Mouse (Mus musculus): Measurements from ENCODE around the gene Icam1. TPM values are rescaled to one million over a fixed set of nuclear protein-coding genes. Genes with fewer than 3 reads are reported as not detected.
A peak's percentile ranks its signal among the peaks of the same experiment; 100 is the strongest.

The Icam1 gene
- polyA plus RNA-seq, 1 experiment: 3.6 TPM

- Histone ChIP-seq H3K27ac (ENCODE audit: insufficient read depth, low read length) (no peak overlapping the region), H3K4me1 (ENCODE audit: control insufficient read depth, insufficient read depth, low read length) (no peaks in the 10 kb centered on the region), H3K4me3 (ENCODE audit: insufficient read depth, low read length) (peak overlapping the region; percentile 16)
- TF ChIP-seq CTCF (IDR thresholded peaks at IDR 0.05; ENCODE audit: extremely low read depth, insufficient read depth, low read length) (no peak), POLR2A (IDR thresholded peaks at IDR 0.05; ENCODE audit: extremely low read depth, insufficient read depth, low read length) (no peak)
Measured at GRCm38 (mm10) chr9:21016331-21017176, 769 bp downstream of the Icam1 start.

- H3K4me1 ChIP-seq (ENCODE audit: control insufficient read depth, insufficient read depth, low read length): no peaks in the 10 kb centered on the region
- no peak overlapping the region for H3K4me3 ChIP-seq (ENCODE audit: insufficient read depth, low read length)
- H3K27ac ChIP-seq (ENCODE audit: insufficient read depth, low read length): no peak overlapping the region
- no peak for TF ChIP-seq CTCF (IDR thresholded peaks at IDR 0.05; ENCODE audit: extremely low read depth, insufficient read depth, low read length)
- no peak for TF ChIP-seq POLR2A (IDR thresholded peaks at IDR 0.05; ENCODE audit: extremely low read depth, insufficient read depth, low read length)
Measured at GRCm38 (mm10) chr9:21017177-21017575, 1.4 kb downstream of the Icam1 start.

GRCm38 (mm10) chr9:21018600-21018999 lies 2.8 kb downstream of the Icam1 start:
- TF ChIP-seq CTCF (IDR thresholded peaks at IDR 0.05; ENCODE audit: extremely low read depth, insufficient read depth, low read length) (no peak), POLR2A (IDR thresholded peaks at IDR 0.05; ENCODE audit: extremely low read depth, insufficient read depth, low read length) (no peak)
- Histone ChIP-seq H3K27ac (ENCODE audit: insufficient read depth, low read length) (no peak overlapping the region), H3K4me1 (ENCODE audit: control insufficient read depth, insufficient read depth, low read length) (no peaks in the 10 kb centered on the region), H3K4me3 (ENCODE audit: insufficient read depth, low read length) (no peak overlapping the region)

GRCm38 (mm10) chr9:21021363-21021762 lies 5.6 kb downstream of the Icam1 start:
- Histone ChIP-seq H3K4me1 (ENCODE audit: control insufficient read depth, insufficient read depth, low read length) (no peaks in the 10 kb centered on the region), H3K27ac (ENCODE audit: insufficient read depth, low read length) (no peak overlapping the region), H3K4me3 (ENCODE audit: insufficient read depth, low read length) (no peak overlapping the region)
- no peak for TF ChIP-seq CTCF (IDR thresholded peaks at IDR 0.05; ENCODE audit: extremely low read depth, insufficient read depth, low read length)
- TF ChIP-seq POLR2A (IDR thresholded peaks at IDR 0.05; ENCODE audit: extremely low read depth, insufficient read depth, low read length): no peak

- TF ChIP-seq POLR2A (IDR thresholded peaks at IDR 0.05; ENCODE audit: extremely low read depth, insufficient read depth, low read length) (no peak), CTCF (IDR thresholded peaks at IDR 0.05; ENCODE audit: extremely low read depth, insufficient read depth, low read length) (no peak)
- Histone ChIP-seq H3K4me1 (ENCODE audit: control insufficient read depth, insufficient read depth, low read length) (no peaks in the 10 kb centered on the region), H3K27ac (ENCODE audit: insufficient read depth, low read length) (no peak overlapping the region), H3K4me3 (ENCODE audit: insufficient read depth, low read length) (no peak overlapping the region)
Measured at GRCm38 (mm10) chr9:21022288-21022687, 6.5 kb downstream of the Icam1 start.

GRCm38 (mm10) chr9:21022726-21023125 lies 6.9 kb downstream of the Icam1 start:
- H3K4me1 ChIP-seq (ENCODE audit: control insufficient read depth, insufficient read depth, low read length): no peaks in the 10 kb centered on the region
- no peak overlapping the region for H3K4me3 ChIP-seq (ENCODE audit: insufficient read depth, low read length)
- TF ChIP-seq POLR2A (IDR thresholded peaks at IDR 0.05; ENCODE audit: extremely low read depth, insufficient read depth, low read length) (no peak), CTCF (IDR thresholded peaks at IDR 0.05; ENCODE audit: extremely low read depth, insufficient read depth, low read length) (no peak)
- no peak overlapping the region for H3K27ac ChIP-seq (ENCODE audit: insufficient read depth, low read length)

- Histone ChIP-seq H3K4me3 (ENCODE audit: insufficient read depth, low read length) (no peak overlapping the region), H3K4me1 (ENCODE audit: control insufficient read depth, insufficient read depth, low read length) (no peaks in the 10 kb centered on the region), H3K27ac (ENCODE audit: insufficient read depth, low read length) (no peak overlapping the region)
- TF ChIP-seq CTCF (IDR thresholded peaks at IDR 0.05; ENCODE audit: extremely low read depth, insufficient read depth, low read length): no peak
- no peak for TF ChIP-seq POLR2A (IDR thresholded peaks at IDR 0.05; ENCODE audit: extremely low read depth, insufficient read depth, low read length)
Measured at GRCm38 (mm10) chr9:21025258-21025810, 9.5 kb downstream of the Icam1 start.

GRCm38 (mm10) chr9:21026849-21027248 lies 11.1 kb downstream of the Icam1 start:
- Histone ChIP-seq H3K4me3 (ENCODE audit: insufficient read depth, low read length) (no peak overlapping the region), H3K4me1 (ENCODE audit: control insufficient read depth, insufficient read depth, low read length) (peaks cover 1% of the 10 kb centered on the region; the same call in 1 of the 2 replicates), H3K27ac (ENCODE audit: insufficient read depth, low read length) (no peak overlapping the region)
- no peak for TF ChIP-seq CTCF (IDR thresholded peaks at IDR 0.05; ENCODE audit: extremely low read depth, insufficient read depth, low read length)
- TF ChIP-seq POLR2A (IDR thresholded peaks at IDR 0.05; ENCODE audit: extremely low read depth, insufficient read depth, low read length): no peak

GRCm38 (mm10) chr9:21027774-21028290 lies 12.0 kb downstream of the Icam1 start:
- Histone ChIP-seq H3K4me3 (ENCODE audit: insufficient read depth, low read length) (no peak overlapping the region), H3K27ac (ENCODE audit: insufficient read depth, low read length) (no peak overlapping the region), H3K4me1 (ENCODE audit: control insufficient read depth, insufficient read depth, low read length) (peaks cover 1% of the 10 kb centered on the region; the same call in 1 of the 2 replicates)
- TF ChIP-seq CTCF (IDR thresholded peaks at IDR 0.05; ENCODE audit: extremely low read depth, insufficient read depth, low read length) (no peak), POLR2A (IDR thresholded peaks at IDR 0.05; ENCODE audit: extremely low read depth, insufficient read depth, low read length) (no peak)
